In genomic region chr13:72630501-72631372, GRCm38 (mm10) we compare ENCODE assay signal across 10 mouse cellular contexts. TPM values are rescaled to one million over a fixed set of nuclear protein-coding genes. Genes with fewer than 3 reads are reported as not detected.
A peak's percentile ranks its signal among the peaks of the same experiment; 100 is the strongest.
DNase-seq lines count a peak whose midpoint lies in the region; ATAC-seq and TF ChIP-seq lines count a peak whose summit lies in the region.
"Had no signal": no experiment of that assay in that cellular context is flagged by ENCODE, and none has a peak within 500 bp of the region (broad histone marks: within the 10 kb centered on the region; RNA-seq: fewer than 3 reads in every experiment).

No protein-coding gene starts in this region.

- peaks cover 98% of the 10 kb centered on the region for H3K27me3 ChIP-seq in heart, postnatal 0 days (ENCODE audit: control insufficient read depth, insufficient read depth, low read length)
- H3K27me3 ChIP-seq in G1E (ENCODE audit: insufficient read depth, low read length): no peaks in the 10 kb centered on the region; the same call in 1 of the 2 replicates
- H3K27me3 ChIP-seq in forebrain, embryonic 13.5 days: peaks cover 98% of the 10 kb centered on the region
- H3K27me3 ChIP-seq in midbrain, embryonic 13.5 days: peaks cover 59% of the 10 kb centered on the region

- intact Hi-C loops in heart, postnatal 36 days (cut with DNase I): no loop called here

- H3K27ac ChIP-seq in heart, postnatal 0 days (ENCODE audit: low read depth): no peak overlapping the region
- no peak overlapping the region for H3K27ac ChIP-seq in forebrain, embryonic 13.5 days
- peak overlapping the region; percentile 94 for H3K27ac ChIP-seq in midbrain, embryonic 13.5 days

- 8% methylated on average over 60 of the region's 60 CpGs for WGBS in heart, postnatal 0 days
- WGBS in forebrain, embryonic 13.5 days: under 1% methylated on average over 59 of the region's 60 CpGs
- WGBS in midbrain, embryonic 13.5 days: under 1% methylated on average over 59 of the region's 60 CpGs

- H3K9ac ChIP-seq in heart, postnatal 0 days (replicated peaks; ENCODE audit: low read depth, low read length): peak overlapping the region; percentile 46
- H3K9ac ChIP-seq in forebrain, embryonic 13.5 days: 0 out of 2 replicates have a peak overlapping the region, but pooled peaks have one; percentile 21
- H3K9ac ChIP-seq in midbrain, embryonic 13.5 days (replicated peaks): peak overlapping the region; percentile 96

- H3K4me1 ChIP-seq in heart, postnatal 0 days (ENCODE audit: control insufficient read depth, insufficient read depth): peaks cover 3% of the 10 kb centered on the region; the same call in 1 of the 2 replicates
- no peaks in the 10 kb centered on the region for H3K4me1 ChIP-seq in G1E (ENCODE audit: insufficient read depth, low read depth, low read length)
- H3K4me1 ChIP-seq in forebrain, embryonic 13.5 days: peaks cover 31% of the 10 kb centered on the region
- peaks cover 70% of the 10 kb centered on the region for H3K4me1 ChIP-seq in midbrain, embryonic 13.5 days (replicated peaks)

- DNase-seq in heart, postnatal 0 days (ENCODE audit: low spot score): no peak
- DNase-seq in heart, postnatal 36 days: no peak
- no peak for DNase-seq in G1E (ENCODE audit: low spot score)
- DNase-seq in Muller cell, postnatal 12 days (ENCODE audit: inconsistent ontology term): no peak
- DNase-seq in right cerebral cortex, postnatal 10 days (ENCODE audit: low spot score in 2 of 2): no peak
- DNase-seq: cerebellum, adult 8-10 months had no signal

- peak overlapping the region; percentile 69 for H3K4me2 ChIP-seq in heart, postnatal 0 days (ENCODE audit: low read depth, low read length)
- peak overlapping the region; percentile 43 for H3K4me2 ChIP-seq in forebrain, embryonic 13.5 days
- peak overlapping the region; percentile 77 for H3K4me2 ChIP-seq in midbrain, embryonic 13.5 days (replicated peaks)

- no peak for TF ChIP-seq CTCF in heart, postnatal 0 days (IDR thresholded peaks at IDR 0.05; ENCODE audit: low read depth)
- TF ChIP-seq CTCF in G1E (IDR thresholded peaks at IDR 0.05; ENCODE audit: low read depth, low read length): no peak

- H3K9me3 ChIP-seq in heart, postnatal 0 days (replicated peaks; ENCODE audit: control insufficient read depth, low read length): no peaks in the 10 kb centered on the region
- H3K9me3 ChIP-seq in G1E (replicated peaks): peaks cover 58% of the 10 kb centered on the region
- no peaks in the 10 kb centered on the region for H3K9me3 ChIP-seq in forebrain, embryonic 13.5 days (replicated peaks)
- no peaks in the 10 kb centered on the region for H3K9me3 ChIP-seq in midbrain, embryonic 13.5 days

- no peak for ATAC-seq in heart, postnatal 0 days (ENCODE audit: insufficient read depth, low read depth)
- ATAC-seq in G1E (ENCODE audit: extremely low read depth, insufficient number of reproducible peaks, low FRiP score, poor library complexity, severe bottlenecking): no peak
- no peak for ATAC-seq in forebrain, embryonic 13.5 days
- ATAC-seq in midbrain, embryonic 13.5 days: no peak
- ATAC-seq in erythroblast, adult 5-6 weeks (replicated peaks; ENCODE audit: low FRiP score, poor library complexity, severe bottlenecking): no peak

- peak overlapping the region; percentile 51 for H3K4me3 ChIP-seq in heart, postnatal 0 days (ENCODE audit: low read depth, low read length)
- peak overlapping the region; percentile 23; the same call in 1 of the 2 replicates for H3K4me3 ChIP-seq in G1E (ENCODE audit: low read depth, low read length)
- H3K4me3 ChIP-seq in forebrain, embryonic 13.5 days: peak overlapping the region; percentile 27
- peak overlapping the region; percentile 78 for H3K4me3 ChIP-seq in midbrain, embryonic 13.5 days (replicated peaks)

- no peaks in the 10 kb centered on the region for H3K36me3 ChIP-seq in heart, postnatal 0 days (replicated peaks; ENCODE audit: control insufficient read depth, insufficient read depth, low read length)
- no peaks in the 10 kb centered on the region for H3K36me3 ChIP-seq in G1E (replicated peaks)
- no peaks in the 10 kb centered on the region for H3K36me3 ChIP-seq in forebrain, embryonic 13.5 days (ENCODE audit: poor library complexity, severe bottlenecking)
- H3K36me3 ChIP-seq in midbrain, embryonic 13.5 days: peaks cover 12% of the 10 kb centered on the region

- TF ChIP-seq EP300 in heart, postnatal 0 days (IDR thresholded peaks at IDR 0.05; ENCODE audit: low read depth): no peak

RNA-seq across cellular contexts. Expression of gene Irx2, which starts 2.1 kb away (rescaled TPM):
- total RNA-seq in heart, postnatal 0 days (2014; rRNA removed; ENCODE audit: low replicate concordance): 14.0 and 18.7 TPM in 2 replicates
- 5.3 and 6.7 TPM in 2 replicates for polyA plus RNA-seq in heart, postnatal 0 days (2015; fragmentation: Nextera tagmentation; extraction: Ambion mirVana)
- 1 to 10 TPM; 3.7 to 6.1 TPM for total RNA-seq in heart, postnatal 36 days (2021)
- total RNA-seq in G1E (2014; fragmentation: Nextera tagmentation) (2.4 TPM in 1 of 2 replicates, not detected in the other), G1E (2017) (0.49 TPM in 1 of 2 replicates, not detected in the other)
- polyA plus RNA-seq in G1E (2012): not detected in 2 replicates
- 1.2 and 2.9 TPM in 2 replicates for polyA plus RNA-seq in forebrain, embryonic 13.5 days (2015; fragmentation: Nextera tagmentation; extraction: Ambion mirVana)
- polyA plus RNA-seq in midbrain, embryonic 13.5 days (2015; fragmentation: Nextera tagmentation; extraction: Ambion mirVana): 36.7 and 45.1 TPM in 2 replicates
- total RNA-seq in erythroblast, adult 5-6 weeks (2015; ENCODE audit: low replicate concordance): not detected in 2 replicates
- not detected in 2 replicates for total RNA-seq in erythroblast, adult 5-6 weeks (2017; ENCODE audit: low replicate concordance)
- total RNA-seq: MEL had no signal

Comparison
In these comparisons a context has a peak if more than half of its experiments do, and no peak if none do; other contexts are left out.
1. H3K4me3 ChIP-seq: peak in every context shown above with its lines; median percentile 78 in midbrain, embryonic 13.5 days; 51 in heart, postnatal 0 days; 27 in forebrain, embryonic 13.5 days; 23 in G1E.
2. H3K9ac ChIP-seq: peak in every context shown above with its lines; median percentile 96 in midbrain, embryonic 13.5 days; 46 in heart, postnatal 0 days; 21 in forebrain, embryonic 13.5 days.